Mouse (Mus musculus): ENCODE results near the gene Slc7a8.

GRCm38 (mm10) chr14:54796760-54797159 is 15.0 kb upstream of the Slc7a8 start:
- no peak for TF ChIP-seq CTCF (conservative IDR thresholded peaks at IDR 0.05; ENCODE audit: insufficient read depth, insufficient read length, low read depth, low read length)
- no peak for TF ChIP-seq POLR2A (IDR thresholded peaks at IDR 0.05; ENCODE audit: low read depth, low read length)
